Mouse (Mus musculus) G1E (cell line): ENCODE data around the gene Tmem171.

ENCODE experiments used
- CTCF ChIP-seq: IDR thresholded peaks from 2 replicates; pipeline ENCODE4 v1.5.1; 2012; ENCODE audit warnings: low read depth, low read length, inconsistent platforms, mixed read lengths
- GATA1 ChIP-seq: IDR thresholded peaks from 2 replicates; pipeline ENCODE4 v1.6.1; 2012; ENCODE audit warnings: borderline replicate concordance, low read length, inconsistent platforms, mixed read lengths
- POLR2AphosphoS5 ChIP-seq: IDR thresholded peaks from 2 replicates; pipeline ENCODE4 v1.6.1; 2012; ENCODE audit warnings: low read depth, low read length, inconsistent platforms; ENCODE audit not compliant: insufficient replicate concordance

- TF ChIP-seq CTCF: no peak
- TF ChIP-seq GATA1: no peak
- TF ChIP-seq POLR2AphosphoS5: no peak
These were observed 38.7 kb upstream of the Tmem171 start for GRCm38 (mm10) chr13:98733292-98733691.
